Mouse (Mus musculus) cerebellum, adult 9-11 months (tissue): Measurements from ENCODE around the gene Fn3krp.

Source experiments
- DNase-seq: peaks from one replicate; pipeline ENCODE4 v3.0.0; 2022

Fn3krp gene

DNA sequence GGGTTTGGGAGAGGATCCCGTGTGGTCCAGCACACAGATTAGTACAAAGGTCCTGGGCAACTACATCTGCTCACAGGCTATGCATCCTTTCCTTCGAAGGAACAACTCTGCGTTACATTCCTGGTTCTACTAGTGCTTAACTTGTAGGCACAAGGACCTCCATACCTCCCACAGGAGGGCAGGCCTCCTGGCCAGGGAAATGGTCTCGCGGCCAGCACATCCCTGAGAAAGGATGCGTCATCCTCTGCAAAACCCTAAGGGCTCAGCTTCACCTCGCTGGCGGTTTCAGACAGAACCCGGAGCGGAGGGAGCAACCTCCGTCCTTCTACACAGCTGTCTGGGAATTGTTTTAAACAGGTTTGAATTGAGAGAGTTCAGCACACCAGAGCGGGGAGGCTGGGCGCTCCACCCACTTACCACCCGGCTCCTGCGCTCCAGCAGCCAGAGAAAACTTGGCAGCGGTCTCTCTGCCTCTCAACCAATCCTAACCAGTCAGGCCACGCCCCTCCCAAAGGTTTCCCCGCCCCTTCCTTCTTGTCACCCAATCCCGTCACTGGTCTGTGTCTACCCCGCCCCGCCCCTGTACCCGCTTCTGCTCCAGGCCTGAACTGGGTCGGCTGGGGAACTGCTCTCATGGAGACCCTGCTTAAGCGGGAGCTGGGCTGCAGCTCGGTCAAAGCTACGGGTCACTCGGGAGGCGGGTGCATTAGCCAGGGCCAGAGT is at the start of gene Fn3krp:
Gene Fn3krp (plus strand): TSS at position 572 of the 723 bp plus-strand sequence.
- DNase-seq = peak; percentile 99

DNA sequence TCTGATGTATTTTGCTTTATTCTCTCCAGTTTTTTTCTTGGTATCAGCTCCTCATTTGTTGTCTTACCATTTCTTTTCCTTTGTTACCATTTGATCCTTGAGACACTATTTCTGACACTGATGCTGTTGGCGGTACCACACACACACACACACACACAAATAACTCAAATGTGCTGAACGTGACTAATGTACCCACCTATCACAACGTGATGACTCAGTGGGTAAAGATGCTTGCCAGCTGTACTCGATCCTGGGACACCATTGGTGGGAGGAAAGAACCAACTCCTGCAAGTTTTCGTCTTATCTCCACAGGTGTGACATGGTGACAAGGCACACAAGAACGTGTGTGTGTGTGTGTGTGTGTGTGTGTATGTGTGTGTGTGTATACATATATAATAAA is 47.9 kb upstream of the Fn3krp start:
- DNase-seq = no peak

DNA sequence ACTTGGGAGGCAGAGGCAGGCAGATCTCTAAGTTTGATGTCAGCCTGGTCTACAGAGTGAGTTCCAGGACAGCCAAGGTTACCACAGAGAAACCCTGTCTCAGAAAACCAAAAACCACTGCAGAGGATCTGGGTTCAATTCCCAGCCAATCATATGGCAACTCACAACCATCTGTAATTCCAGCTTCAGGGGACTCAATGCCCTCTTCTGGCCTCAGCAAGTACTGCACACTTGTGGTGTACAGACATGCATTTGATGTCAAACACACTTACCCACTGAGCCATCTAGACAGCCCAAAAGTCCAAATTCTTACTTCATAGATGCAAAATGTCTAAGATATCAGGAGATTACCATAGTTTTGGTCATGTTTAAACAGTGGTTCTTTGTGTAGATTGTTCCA is 42.6 kb upstream of the Fn3krp start:
- DNase-seq = no peak

DNA sequence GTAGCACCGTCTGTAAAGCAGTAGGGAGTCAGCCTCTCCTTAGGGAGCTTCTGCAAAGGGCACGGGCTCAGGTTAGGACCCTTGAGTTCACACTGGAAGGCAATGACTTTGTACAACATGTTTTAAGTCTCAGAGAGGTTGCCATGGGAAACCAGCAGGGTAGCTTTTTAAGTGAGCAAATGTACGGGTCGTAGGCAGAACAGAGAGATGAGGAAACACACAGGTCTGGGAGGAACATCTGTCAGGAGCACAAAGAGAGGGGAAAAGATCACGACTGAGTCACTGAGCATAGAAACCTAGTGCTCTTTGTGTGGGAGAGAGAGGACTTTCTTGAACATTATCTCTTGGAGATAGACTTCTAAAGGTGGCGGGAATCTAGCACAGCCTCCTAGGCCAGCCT is 40.9 kb upstream of the Fn3krp start:
- DNase-seq = no peak

DNA sequence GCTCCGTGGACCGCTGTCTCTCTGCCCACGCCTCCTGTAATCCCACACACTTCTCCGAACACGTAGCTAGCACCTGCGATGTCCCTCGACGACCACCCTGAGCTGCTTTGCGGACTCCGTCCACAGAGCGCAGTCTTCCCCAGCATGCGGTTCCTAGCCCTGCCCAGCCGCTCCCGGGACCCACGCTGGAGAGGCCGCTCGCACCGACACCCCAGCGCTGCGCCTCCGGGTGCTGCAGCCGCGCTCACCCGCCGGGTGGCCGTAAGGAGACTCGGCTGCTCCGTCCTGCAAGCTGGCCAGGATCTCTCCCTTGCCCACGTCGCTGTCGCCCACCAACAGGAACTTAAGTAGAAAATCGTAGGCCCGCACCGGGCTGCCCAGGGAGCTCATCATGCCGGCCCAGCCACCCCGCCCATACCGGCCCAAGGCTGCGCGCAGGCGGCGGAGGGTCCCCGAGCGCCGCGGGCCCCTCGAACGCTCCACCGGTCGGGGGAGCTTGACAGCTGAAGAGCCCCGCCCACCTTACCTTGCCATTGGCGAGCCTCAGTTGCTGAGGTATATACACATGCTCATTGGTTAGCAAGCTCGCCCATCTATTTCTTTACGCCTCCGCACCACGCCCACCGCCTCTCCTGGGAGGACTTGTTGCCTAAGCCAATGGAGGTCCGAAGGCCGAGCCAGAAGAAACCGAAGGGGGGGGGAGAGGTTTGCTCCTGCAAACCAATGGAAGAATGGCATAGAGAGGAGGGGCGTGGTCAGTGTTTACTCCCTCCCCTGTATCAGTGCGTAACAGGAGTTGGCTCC is 33.2 kb upstream of the Fn3krp start, which contains the start of gene Rab40b:
Gene Rab40b (minus strand): TSS at position 502 of the 804 bp plus-strand sequence.
- DNase-seq = peak; percentile 94

GRCm38 (mm10) chr11:121388554-121388945 is 32.7 kb upstream of the Fn3krp start:
- DNase-seq = no peak

DNA sequence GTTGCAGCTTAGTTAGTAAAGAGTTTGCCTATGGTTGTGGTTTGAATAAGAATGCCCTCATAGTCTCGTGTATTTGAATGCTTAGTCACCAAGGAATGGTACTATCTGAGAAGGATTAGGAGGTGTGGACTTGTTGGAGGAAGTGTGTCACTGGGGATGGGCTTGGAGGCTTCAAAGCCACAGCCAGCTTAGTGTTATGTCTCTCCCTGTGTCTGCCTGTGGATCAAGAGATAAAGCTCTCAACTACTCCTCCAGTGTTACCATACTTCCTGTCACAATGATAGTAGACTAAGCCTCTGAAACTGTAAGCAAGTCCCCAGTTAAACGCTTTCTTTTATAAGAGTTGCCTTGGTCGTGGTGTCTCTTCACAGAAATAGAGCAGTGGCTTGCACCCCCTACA is 30.4 kb upstream of the Fn3krp start:
- DNase-seq = no peak

DNA sequence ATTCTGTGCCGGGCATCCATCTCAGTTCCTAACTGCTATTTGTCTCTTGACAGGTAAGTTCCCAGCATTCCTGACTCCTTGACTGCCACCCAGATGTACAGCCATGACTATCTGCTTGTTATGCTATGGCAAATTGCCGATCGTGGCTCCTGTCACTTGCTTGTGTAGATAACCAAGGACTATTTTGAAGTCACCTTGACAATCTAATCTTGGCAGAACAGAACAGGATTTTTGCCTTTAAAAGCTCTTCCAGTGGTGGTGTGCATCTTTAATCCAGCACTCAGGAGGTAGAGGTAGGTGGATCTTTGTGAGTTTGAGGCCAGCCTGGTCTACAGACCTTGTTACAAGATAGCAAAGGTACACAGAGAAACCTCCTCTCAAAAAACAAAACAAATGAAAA is 28.8 kb upstream of the Fn3krp start:
- no peak for DNase-seq

- DNase-seq = no peak
These were observed 13.6 kb upstream of the Fn3krp start for GRCm38 (mm10) chr11:121407366-121408155.

DNA sequence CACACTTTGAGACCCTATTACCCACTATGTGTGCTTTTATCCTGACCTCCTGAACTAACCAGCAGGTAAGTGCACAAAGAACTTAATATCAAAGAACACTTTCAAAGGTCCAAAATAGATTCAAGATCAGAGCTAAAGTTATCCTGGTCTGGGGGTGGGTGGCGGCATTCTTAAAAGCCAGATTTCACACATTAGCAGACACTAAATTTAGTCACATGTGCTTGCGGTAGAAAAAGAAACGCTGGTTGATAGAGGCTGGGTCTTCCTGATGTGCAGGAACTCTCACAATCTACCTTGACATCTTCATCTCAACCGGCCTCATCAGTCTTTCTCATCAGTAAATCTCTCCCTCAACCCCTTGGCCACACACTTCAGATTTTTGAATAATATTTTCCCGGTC is 6.4 kb upstream of the Fn3krp start:
- DNase-seq = no peak

- DNase-seq = no peak
These were observed 5.8 kb upstream of the Fn3krp start for GRCm38 (mm10) chr11:121415351-121415750.

DNA sequence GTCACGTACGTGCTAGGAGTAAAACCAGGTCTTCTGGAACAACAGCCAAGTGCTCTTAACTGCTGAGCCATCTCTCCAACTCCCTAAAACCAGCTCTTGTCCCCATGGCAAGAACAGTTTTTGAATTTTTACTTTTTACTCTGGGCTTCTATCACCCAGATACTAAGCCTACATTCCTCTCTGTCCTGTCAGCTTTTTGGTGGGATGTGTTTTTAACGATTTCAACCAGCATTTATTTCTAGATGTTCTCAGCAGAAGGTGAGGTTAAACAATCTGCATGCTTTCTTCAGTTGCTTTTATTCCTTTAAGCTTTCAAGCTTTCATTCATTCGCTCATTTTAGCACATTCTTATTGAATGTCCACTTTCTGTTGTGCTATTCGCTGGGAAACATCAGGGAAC is 3.2 kb upstream of the Fn3krp start:
- DNase-seq = no peak

- DNase-seq = no peak
These were observed 2.3 kb upstream of the Fn3krp start for GRCm38 (mm10) chr11:121418932-121419331.

GRCm38 (mm10) chr11:121420379-121420778 is 822 bp upstream of the Fn3krp start:
- DNase-seq = no peak

- no peak for DNase-seq
These were observed 462 bp downstream of the Fn3krp start for GRCm38 (mm10) chr11:121421553-121422173.

DNA sequence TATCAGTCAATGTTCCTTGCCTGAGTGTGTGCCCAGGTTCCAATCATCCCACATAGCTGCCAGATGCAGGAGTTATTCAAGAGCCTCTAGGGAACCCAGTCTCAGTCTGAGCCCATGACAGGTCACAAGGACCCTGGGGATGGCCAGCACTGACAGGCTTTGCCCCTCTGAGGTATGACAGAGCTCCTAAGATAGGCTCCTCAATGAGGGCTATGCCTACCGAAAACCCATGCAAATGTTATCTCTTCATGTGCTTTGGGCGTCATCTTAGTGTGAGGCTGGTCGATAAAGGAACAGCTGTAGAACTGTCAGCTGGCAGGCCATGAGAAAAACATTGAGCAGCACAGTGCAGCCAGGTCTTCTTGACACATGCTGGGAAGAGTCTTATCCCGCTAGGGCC is 12.2 kb downstream of the Fn3krp start:
- DNase-seq = no peak

- peak; percentile 98 for DNase-seq
These were observed 13.3 kb downstream of the Fn3krp start, which contains the start of gene Fn3k for GRCm38 (mm10) chr11:121434156-121435155. Fn3k (plus strand) TSS chr11:121434913.

DNA sequence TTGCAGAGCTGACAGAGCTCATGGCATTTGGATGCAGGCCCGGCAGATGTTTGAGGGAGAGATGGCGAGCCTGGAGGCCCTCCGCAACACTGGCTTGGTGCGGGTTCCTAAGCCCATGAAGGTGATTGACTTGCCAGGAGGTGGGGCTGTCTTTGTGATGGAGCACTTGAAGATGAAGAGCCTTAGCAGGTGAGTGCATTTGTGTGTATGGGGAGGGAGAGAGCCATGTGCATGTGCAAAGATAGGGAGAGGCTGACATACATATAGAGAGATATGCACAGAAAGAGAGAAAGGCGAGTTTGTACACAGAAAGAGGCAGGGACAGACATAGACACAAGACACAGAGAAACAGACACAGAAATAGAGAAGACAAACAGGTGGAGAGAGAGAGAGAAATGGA is 16.0 kb downstream of the Fn3krp start:
- peak; percentile 48 for DNase-seq

DNA sequence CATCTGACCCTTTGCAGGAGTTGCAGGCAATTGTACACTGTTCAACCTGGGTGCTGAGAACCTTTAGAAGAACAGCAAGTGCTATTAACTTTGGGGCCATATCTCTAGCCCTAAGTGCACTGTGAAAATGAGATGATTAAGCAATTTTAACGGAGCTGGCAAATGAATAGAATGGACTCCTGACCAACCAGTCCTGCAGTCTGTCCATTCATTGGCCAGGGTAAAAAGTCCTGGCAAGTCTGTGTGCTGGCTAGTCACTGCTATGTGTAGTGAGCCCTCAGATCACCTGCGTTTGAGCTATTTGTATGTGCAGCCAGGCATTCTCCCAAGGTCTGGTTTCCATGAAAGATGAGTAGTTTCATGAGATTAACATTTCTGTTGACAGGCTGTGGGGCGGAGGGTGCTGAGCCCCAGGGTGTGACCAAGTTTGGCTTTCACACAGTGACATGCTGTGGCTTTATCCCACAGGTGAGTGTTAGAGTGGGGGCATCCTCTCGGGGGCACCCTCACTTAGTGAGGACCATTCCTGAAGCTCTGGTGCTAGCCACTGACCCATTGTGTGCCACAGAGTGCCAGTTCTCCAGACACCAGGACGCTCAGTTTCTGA is 18.6 kb downstream of the Fn3krp start:
- no peak for DNase-seq

DNA sequence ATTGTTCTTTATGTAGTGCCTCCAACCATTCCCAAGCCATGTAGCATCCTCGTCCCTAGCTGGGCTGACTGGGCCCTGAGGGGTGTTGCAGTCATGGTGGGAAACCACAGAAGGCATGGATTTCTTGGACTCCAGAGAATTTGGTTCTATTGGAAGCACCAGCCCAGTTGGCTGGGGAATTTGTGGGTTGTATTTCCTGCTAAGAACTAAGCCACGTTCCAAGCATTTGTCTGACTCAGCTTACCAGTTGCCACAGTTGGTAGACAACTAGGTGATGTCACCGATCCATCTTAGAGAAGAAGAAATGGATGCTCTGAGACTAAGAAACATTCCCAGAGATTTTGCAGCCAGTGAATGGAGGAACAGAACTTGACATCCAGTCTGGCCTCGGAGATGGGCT is 20.5 kb downstream of the Fn3krp start:
- no peak for DNase-seq

- peak; percentile 45 for DNase-seq
These were observed 20.9 kb downstream of the Fn3krp start for GRCm38 (mm10) chr11:121442076-121442475.
